Mouse (Mus musculus) left cerebral cortex, adult 18-20 months (tissue): ENCODE data around the gene Smn1. TPM values are rescaled to one million over a fixed set of nuclear protein-coding genes. Genes with fewer than 3 reads are reported as not detected.

Experiments
- total RNA-seq, 2 experiments: library from RNA; stranded (reverse); gene quantifications; 2 replicates each; pipeline ENCODE4 v1.2.3; 2021

Smn1 gene
- total RNA-seq, 2 experiments from 2014 or later: 35.6 to 40.5 TPM

Other genes starting within 250 kb of the Smn1 start
- 10 to 100 TPM; 14.0 to 20.0 TPM for gene Cartpt, start 223.8 kb upstream of the Smn1 start, total RNA-seq
- 10 to 100 TPM; 22.0 to 22.3 TPM for gene Mccc2, start 109.2 kb upstream of the Smn1 start, total RNA-seq
- gene Bdp1, start 20.8 kb upstream of the Smn1 start, total RNA-seq: 10 to 100 TPM; 39.0 to 44.4 TPM
- gene Serf1, start 16.8 kb upstream of the Smn1 start, total RNA-seq: 10 to 100 TPM; 15.0 to 16.5 TPM
- gene Naip2, start 77.2 kb downstream of the Smn1 start, total RNA-seq: under 1 TPM; 0.59 to 0.63 TPM
- under 1 TPM; 0.35 to 0.45 TPM for gene Naip5, start 121.5 kb downstream of the Smn1 start, total RNA-seq
- gene Naip6, start 192.8 kb downstream of the Smn1 start, total RNA-seq: under 1 TPM; 0.14 to 0.23 TPM